Mouse (Mus musculus): ENCODE data around the gene Baiap2l1. TPM values are rescaled to one million over a fixed set of nuclear protein-coding genes. Genes with fewer than 3 reads are reported as not detected.
"Not testable (repeated sequence)": the region's sequence is repeated elsewhere in the genome, so short reads cannot be mapped to it uniquely, and the experiment has no call there.

Baiap2l1 gene
- total RNA-seq (2015; ENCODE audit: low replicate concordance) (not detected in 2 replicates), total RNA-seq (2017; ENCODE audit: low replicate concordance) (not detected in 2 replicates)

DNA sequence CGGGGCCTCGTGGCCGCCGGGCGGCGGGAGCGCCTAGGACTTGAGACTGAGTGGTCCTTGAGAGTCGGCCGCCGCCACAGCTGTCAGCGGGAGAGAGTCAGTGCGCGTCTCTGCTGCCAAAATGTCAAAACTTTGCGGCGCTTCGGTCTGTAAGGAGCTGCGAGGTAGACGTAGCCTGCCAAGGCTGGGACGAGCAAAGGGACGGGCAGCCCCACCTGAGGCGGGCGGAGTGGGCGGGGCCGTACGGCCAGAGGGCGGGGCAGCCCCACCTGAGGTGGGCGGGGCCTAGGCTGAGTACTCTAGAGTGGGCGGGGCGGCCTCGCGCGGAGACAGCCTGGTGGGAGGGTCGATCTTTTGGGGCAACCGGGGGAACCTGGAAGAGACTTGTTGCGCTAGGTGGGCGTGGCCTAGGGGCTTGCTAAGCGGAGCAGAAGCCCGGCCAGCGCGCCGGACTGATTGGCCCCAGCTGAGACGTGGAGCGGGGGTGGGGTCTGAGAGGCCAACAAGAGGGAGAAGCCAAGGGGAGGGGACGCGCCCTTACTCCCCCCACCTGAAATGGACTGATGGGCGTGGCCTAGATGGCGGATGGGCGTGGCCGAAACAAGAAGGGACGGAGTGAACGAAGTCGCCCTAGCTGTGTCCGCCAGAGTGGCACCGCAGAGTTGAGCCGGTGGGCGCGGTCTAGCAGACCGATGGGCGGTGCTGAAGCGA, at the start of gene Baiap2l1:
Gene Baiap2l1 (minus strand): TSS at position 232 of the 711 bp plus-strand sequence.
- peak; percentile 25; the same call in 1 of the 2 replicates for ATAC-seq (replicated peaks; ENCODE audit: low FRiP score, poor library complexity, severe bottlenecking)

- ATAC-seq (replicated peaks; ENCODE audit: low FRiP score, poor library complexity, severe bottlenecking), result no peak
Measured at GRCm38 (mm10) chr5:144406256-144406655, 48.3 kb upstream of the Baiap2l1 start.

GRCm38 (mm10) chr5:144400821-144401220, 42.9 kb upstream of the Baiap2l1 start:
- no peak for ATAC-seq (replicated peaks; ENCODE audit: low FRiP score, poor library complexity, severe bottlenecking)

DNA sequence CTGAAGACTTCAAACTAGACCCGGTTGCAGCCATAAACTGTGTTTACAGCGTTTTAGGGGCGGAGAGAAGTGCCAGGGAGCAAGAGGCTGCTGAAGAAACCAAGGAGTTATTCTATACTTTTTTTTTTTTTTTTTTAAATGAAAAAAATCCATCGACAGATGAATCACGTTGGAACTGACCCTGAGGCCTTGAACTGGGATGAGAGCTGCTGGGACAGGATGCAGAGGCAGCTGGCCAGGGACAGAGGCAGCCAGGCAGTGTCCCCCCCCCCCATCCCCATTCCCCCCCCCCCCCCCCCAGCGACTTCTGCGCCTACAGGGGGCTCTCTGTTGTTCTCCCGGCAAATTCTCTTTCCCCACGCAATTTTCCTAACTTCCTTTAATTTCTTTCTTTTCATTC, 39.7 kb upstream of the Baiap2l1 start:
- ATAC-seq (replicated peaks; ENCODE audit: low FRiP score, poor library complexity, severe bottlenecking), result no peak

DNA sequence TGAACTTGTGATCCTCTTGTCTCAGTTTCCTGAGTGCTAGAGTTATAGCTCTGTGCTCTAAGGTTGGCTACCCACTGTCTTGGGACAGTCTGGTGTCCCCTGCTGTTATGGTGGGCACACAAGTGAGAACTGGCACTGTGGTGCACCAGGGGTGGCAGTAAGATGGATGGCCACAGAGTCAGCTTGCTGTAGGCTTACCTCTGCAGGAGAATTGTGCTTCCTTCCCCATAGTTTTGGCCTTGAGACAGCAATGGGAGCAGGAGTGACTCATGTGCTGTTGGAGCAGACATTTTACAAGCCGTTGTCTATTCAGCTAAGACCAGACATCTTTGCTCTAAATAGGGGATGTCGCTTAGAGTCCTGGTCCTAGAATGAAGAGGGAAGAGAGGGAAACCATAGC, 36.2 kb upstream of the Baiap2l1 start:
- ATAC-seq (replicated peaks; ENCODE audit: low FRiP score, poor library complexity, severe bottlenecking), result no peak

- no peak for ATAC-seq (replicated peaks; ENCODE audit: low FRiP score, poor library complexity, severe bottlenecking)
Measured at GRCm38 (mm10) chr5:144387851-144388250, 29.9 kb upstream of the Baiap2l1 start.

- ATAC-seq (replicated peaks; ENCODE audit: low FRiP score, poor library complexity, severe bottlenecking), result no peak
Measured at GRCm38 (mm10) chr5:144383936-144384335, 26.0 kb upstream of the Baiap2l1 start.

- no peak for ATAC-seq (replicated peaks; ENCODE audit: low FRiP score, poor library complexity, severe bottlenecking)
Measured at GRCm38 (mm10) chr5:144381782-144382181, 23.9 kb upstream of the Baiap2l1 start.

- no peak for ATAC-seq (replicated peaks; ENCODE audit: low FRiP score, poor library complexity, severe bottlenecking)
Measured at GRCm38 (mm10) chr5:144380689-144381088, 22.8 kb upstream of the Baiap2l1 start.

DNA sequence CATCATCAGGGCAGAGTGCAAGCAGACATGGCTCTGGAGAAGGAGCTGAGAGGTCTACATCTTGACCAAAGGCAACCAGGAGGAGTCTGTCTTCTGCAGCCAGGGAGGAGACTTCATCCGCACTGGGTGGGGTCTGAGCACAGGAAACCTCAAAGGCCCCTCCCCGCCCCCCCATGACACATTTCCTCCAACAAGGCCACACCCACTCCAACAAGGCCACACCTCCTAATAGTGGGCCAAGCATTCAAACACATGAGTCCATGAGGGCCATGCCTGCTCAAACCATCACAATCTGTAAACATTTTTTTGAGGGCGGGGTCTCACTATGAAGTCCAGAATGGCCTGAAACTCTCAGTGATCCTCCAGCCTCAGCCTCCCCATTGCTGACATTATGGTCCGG, 21.5 kb upstream of the Baiap2l1 start:
- no peak for ATAC-seq (replicated peaks; ENCODE audit: low FRiP score, poor library complexity, severe bottlenecking)

DNA sequence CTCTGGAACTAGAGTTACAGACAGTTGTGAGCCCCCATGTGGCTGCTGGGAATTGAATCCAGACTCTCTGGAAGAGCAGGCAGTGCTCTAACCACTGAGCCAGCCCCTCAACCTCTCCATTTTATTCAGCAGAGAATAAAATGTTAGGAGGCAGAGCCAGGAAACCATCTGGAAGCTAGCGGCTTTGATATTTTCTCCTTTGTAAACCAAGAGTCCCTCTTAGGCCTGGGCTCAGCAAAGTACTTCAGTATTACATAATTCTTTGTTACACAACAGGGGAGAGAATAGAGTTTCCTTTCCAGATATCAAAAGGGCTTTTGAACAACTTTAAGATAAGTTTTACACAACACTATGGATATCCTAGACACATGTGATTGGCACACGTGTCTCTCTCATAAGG, 15.0 kb upstream of the Baiap2l1 start:
- no peak for ATAC-seq (replicated peaks; ENCODE audit: low FRiP score, poor library complexity, severe bottlenecking)

DNA sequence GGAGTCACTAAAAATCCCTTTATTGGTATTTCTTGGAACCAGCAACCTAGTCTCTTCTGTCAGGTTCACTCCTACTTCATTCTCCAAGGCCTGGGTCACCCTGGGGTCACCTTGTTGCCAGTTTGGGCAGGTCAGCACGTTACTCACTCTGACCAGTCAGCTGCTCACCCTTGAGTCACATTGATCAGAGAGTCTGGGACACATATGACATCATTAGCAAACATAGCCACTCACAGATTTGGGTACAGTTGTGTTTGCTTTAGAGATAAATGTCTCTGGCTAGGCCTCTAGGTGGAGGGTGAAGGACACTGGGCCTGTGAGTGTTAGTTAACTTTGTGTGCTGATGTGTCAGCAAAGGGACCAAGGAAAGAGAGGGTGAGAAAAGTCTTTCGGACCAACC, 14.3 kb upstream of the Baiap2l1 start:
- ATAC-seq (replicated peaks; ENCODE audit: low FRiP score, poor library complexity, severe bottlenecking), result no peak

GRCm38 (mm10) chr5:144370986-144371385, 13.1 kb upstream of the Baiap2l1 start:
- no peak for ATAC-seq (replicated peaks; ENCODE audit: low FRiP score, poor library complexity, severe bottlenecking)

GRCm38 (mm10) chr5:144368661-144369205, 10.8 kb upstream of the Baiap2l1 start:
- no peak for ATAC-seq (replicated peaks; ENCODE audit: low FRiP score, poor library complexity, severe bottlenecking)

DNA sequence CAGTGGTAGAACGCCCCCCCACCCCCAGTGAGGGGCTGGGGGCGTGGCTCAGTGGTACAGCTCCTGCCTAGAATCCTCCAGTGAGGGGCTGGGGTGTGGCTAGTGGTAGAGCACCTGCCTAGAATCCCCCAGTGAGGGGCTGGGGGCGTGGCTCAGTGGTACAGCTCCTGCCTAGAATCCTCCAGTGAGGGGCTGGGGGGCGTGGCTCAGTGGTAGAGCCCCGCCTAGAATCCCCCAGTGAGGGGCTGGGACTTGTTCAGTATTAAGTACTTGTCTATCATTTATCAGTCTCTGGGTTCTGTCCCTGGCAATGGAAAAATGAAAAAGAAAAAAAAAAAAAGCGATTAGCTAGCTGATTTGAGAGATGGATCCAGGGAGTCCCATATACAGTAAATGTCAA, 8.6 kb upstream of the Baiap2l1 start:
- not testable (repeated sequence) for ATAC-seq (replicated peaks; ENCODE audit: low FRiP score, poor library complexity, severe bottlenecking)

GRCm38 (mm10) chr5:144364680-144365357, 6.9 kb upstream of the Baiap2l1 start:
- no peak for ATAC-seq (replicated peaks; ENCODE audit: low FRiP score, poor library complexity, severe bottlenecking)

GRCm38 (mm10) chr5:144360346-144360745, 2.4 kb upstream of the Baiap2l1 start:
- no peak for ATAC-seq (replicated peaks; ENCODE audit: low FRiP score, poor library complexity, severe bottlenecking)

- no peak for ATAC-seq (replicated peaks; ENCODE audit: low FRiP score, poor library complexity, severe bottlenecking)
Measured at GRCm38 (mm10) chr5:144359886-144360285, 2.0 kb upstream of the Baiap2l1 start.

GRCm38 (mm10) chr5:144358592-144358917, 643 bp upstream of the Baiap2l1 start:
- no peak for ATAC-seq (replicated peaks; ENCODE audit: low FRiP score, poor library complexity, severe bottlenecking)

GRCm38 (mm10) chr5:144357551-144357880, 396 bp downstream of the Baiap2l1 start:
- ATAC-seq (replicated peaks; ENCODE audit: low FRiP score, poor library complexity, severe bottlenecking), result no peak

- ATAC-seq (replicated peaks; ENCODE audit: low FRiP score, poor library complexity, severe bottlenecking), result no peak
Measured at GRCm38 (mm10) chr5:144356776-144357455, 996 bp downstream of the Baiap2l1 start.

All from erythroid progenitor cell, adult 5-6 weeks (primary cell).